Mouse (Mus musculus): ENCODE measurements around the gene Vmp1. TPM values are rescaled to one million over a fixed set of nuclear protein-coding genes. Genes with fewer than 3 reads are reported as not detected.
A peak's percentile ranks its signal among the peaks of the same experiment; 100 is the strongest.

Gene Vmp1
- polyA plus RNA-seq, 1 experiment = 1.3 TPM

DNA sequence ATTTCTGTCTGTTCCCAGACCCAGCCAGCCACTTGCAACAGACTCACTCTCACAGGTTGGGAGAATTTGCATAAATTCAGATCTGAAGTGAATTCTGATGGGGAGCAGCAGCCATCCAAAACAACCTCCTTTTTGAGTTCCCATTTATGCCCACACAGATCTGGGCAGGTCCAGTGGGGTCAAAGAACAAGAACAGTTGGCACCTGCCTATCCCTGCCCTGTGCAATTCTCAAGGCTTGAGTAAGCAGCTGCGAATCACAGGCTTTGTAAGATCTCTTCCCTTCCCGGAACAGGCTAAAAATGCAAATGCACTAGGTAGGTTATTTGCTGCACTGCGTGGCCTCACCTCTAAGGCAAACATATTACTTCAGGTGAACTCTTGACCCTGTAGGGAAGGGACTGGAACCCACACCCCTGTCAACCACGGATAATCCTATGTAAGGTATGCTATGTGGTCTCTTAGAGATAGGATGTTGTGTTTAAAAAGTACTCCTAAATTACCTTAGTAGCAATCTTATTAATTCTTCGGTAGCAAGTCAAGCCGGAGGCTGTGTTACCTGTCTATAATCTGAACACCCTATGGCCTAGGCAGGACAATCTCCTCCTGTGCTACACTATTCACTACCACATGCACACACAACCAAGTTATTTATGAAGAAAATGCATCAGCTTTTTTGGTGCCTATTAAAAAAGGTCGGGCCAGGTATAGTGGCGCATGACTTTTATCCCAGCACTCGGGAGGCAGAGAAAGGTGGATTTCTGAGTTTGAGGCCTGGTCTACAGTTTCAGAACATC lies 103.1 kb downstream of the Vmp1 start:
- Histone ChIP-seq H3K27me3 (ENCODE audit: control insufficient read depth) (no peaks in the 10 kb centered on the region), H3K4me3 (replicated peaks) (peak overlapping the region; percentile 63), H3K36me3 (ENCODE audit: control insufficient read depth) (peaks cover 44% of the 10 kb centered on the region), H3K9me3 (ENCODE audit: control insufficient read depth, low read length) (no peaks in the 10 kb centered on the region), H3K4me1 (ENCODE audit: control insufficient read depth) (peaks cover 63% of the 10 kb centered on the region)
- no peak for TF ChIP-seq TAL1 (IDR thresholded peaks at IDR 0.05; ENCODE audit: low read length)
- no peak for TF ChIP-seq GATA1 (IDR thresholded peaks at IDR 0.05; ENCODE audit: low read length)

DNA sequence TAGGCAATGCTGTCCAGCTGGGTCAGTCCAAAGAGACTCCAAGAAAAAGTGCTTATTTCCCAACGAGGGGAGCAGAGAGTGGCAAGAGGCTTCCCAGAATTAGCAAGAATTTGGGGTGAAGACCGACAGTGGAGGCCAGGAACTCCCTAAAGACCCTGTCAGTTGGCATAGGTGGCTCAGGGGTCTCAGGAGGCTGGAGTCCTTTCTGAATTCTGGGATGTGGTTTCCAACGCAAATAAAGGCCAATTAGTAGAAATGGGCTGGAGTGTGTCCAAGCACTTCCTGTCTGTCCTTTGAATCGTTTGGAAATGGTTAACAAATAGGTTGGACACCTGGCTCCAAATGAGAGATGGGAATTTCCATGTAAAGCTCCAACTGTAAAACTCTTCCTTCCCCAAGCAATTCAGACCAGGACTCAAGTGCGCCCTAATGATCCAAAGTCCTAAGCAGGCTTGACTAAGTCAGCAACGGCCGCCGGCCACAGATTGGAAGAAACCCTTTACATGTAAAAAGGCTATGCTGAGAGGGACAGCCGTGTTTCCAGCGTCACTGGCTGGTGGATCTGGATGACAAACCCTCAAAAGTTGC lies 103.8 kb downstream of the Vmp1 start:
- H3K9me3 ChIP-seq (ENCODE audit: control insufficient read depth, low read length) = no peaks in the 10 kb centered on the region
- TF ChIP-seq GATA1 (IDR thresholded peaks at IDR 0.05; ENCODE audit: low read length) (no peak), TAL1 (IDR thresholded peaks at IDR 0.05; ENCODE audit: low read length) (no peak)
- H3K36me3 ChIP-seq (ENCODE audit: control insufficient read depth) = peaks cover 37% of the 10 kb centered on the region
- H3K27me3 ChIP-seq (ENCODE audit: control insufficient read depth) = no peaks in the 10 kb centered on the region
- peaks cover 59% of the 10 kb centered on the region for H3K4me1 ChIP-seq (ENCODE audit: control insufficient read depth)
- no peak overlapping the region for H3K4me3 ChIP-seq (replicated peaks)

DNA sequence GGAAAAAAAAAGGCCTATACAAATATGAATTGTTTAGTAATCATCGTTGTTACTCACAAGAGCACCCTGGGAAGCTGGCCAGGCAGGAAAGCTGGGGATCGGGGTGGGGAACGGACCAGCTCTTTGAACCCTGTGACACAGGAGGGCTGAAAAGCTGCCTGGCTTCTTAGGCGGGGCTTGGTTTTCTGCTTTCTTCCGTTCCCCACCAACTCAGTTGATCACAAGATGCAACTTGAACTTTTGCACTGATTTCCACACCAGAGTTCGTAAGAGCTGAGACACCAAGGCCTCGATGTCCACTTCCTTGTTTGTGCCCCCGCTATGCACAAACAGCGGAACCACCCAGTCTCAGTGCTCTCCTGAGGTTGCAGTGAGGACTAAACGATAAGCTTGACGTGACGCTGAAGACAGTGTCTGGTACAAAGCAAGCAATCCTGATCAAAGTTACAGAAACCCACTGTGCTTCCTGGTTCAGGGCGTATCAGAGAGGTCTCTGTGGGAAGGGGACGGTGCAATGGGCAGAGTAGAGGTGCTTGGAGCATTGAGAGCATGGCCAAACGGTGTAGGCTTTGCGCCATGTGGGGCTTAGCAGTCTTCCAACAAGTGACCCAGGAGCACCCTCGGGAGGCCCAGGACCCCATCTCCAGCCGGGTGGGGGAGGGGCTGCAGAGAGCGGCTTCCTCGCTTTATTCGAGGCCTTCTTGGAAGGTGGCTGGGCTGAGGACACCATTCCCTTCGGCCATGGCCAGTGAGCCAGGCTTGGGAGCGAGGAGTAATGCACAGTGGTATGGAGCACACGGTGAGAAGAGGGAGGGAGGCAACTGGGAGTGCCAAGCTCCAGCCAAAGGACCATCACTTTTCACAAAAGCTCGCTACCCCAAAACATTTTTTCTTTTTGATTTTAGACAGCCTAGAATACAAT lies 104.6 kb downstream of the Vmp1 start:
- Histone ChIP-seq H3K9me3 (ENCODE audit: control insufficient read depth, low read length) (no peaks in the 10 kb centered on the region), H3K4me3 (replicated peaks) (no peak overlapping the region), H3K4me1 (ENCODE audit: control insufficient read depth) (peaks cover 55% of the 10 kb centered on the region), H3K27me3 (ENCODE audit: control insufficient read depth) (no peaks in the 10 kb centered on the region), H3K36me3 (ENCODE audit: control insufficient read depth) (peaks cover 30% of the 10 kb centered on the region)
- TF ChIP-seq TAL1 (IDR thresholded peaks at IDR 0.05; ENCODE audit: low read length) = no peak
- no peak for TF ChIP-seq GATA1 (IDR thresholded peaks at IDR 0.05; ENCODE audit: low read length)

DNA sequence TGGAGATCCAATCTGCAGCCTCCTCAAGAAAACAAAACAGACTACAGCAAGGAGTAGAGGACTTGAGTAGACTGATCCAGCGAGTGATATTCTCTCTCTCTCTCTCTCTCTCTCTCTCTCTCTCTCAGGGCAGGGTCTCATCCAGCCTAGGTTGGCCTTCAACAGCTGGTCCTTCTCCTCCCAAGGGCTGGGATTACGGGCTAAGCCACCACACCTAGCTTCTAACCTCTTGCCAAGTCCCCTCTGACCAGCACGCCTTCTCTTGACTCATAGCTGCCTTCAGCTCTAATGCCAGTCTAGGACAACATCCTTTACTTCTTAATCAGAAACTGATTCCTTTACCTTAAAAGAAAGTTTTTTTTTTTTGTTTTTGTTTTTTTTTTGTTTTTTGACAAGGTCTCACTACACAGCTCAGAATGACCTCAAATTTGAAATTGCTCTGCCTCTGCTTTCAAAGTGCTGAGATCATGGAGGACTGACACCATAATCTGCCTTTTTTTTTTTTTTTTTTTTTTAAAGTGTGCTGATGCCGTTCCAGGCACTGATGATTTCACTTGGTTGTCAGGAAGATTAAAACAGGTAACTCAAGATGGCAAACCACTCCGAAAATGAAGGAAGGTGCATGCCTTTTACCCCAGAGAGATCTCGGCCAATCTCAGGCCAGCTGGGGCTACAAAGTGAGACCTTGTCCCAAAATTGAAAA lies 105.4 kb downstream of the Vmp1 start:
- Histone ChIP-seq H3K27me3 (ENCODE audit: control insufficient read depth) (no peaks in the 10 kb centered on the region), H3K36me3 (ENCODE audit: control insufficient read depth) (peaks cover 23% of the 10 kb centered on the region), H3K4me3 (replicated peaks) (no peak overlapping the region), H3K9me3 (ENCODE audit: control insufficient read depth, low read length) (no peaks in the 10 kb centered on the region), H3K4me1 (ENCODE audit: control insufficient read depth) (peaks cover 51% of the 10 kb centered on the region)
- TF ChIP-seq GATA1 (IDR thresholded peaks at IDR 0.05; ENCODE audit: low read length) = no peak
- no peak for TF ChIP-seq TAL1 (IDR thresholded peaks at IDR 0.05; ENCODE audit: low read length)

DNA sequence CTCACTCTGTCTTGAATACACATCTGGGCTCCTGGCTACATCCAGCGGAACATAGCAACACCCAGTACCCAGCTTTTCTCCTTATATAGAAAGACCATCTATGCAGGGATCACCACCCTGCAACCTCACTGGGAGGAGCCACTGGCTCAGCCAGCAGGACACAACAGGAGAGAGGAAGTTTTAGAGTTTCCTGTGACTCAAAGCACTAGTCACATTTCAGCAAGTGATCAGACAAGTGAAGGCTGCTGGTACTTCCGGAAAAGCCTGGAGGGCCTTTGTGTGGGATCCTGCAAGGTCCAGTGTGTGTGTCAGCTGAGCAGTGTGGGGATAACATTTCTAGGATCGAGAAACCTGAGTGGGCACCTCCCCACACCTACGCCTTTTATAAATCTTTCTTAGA lies 106.4 kb downstream of the Vmp1 start:
- H3K4me1 ChIP-seq (ENCODE audit: control insufficient read depth) = peaks cover 43% of the 10 kb centered on the region
- no peak overlapping the region for H3K4me3 ChIP-seq (replicated peaks)
- no peaks in the 10 kb centered on the region for H3K9me3 ChIP-seq (ENCODE audit: control insufficient read depth, low read length)
- no peak for TF ChIP-seq TAL1 (IDR thresholded peaks at IDR 0.05; ENCODE audit: low read length)
- no peak for TF ChIP-seq GATA1 (IDR thresholded peaks at IDR 0.05; ENCODE audit: low read length)
- H3K36me3 ChIP-seq (ENCODE audit: control insufficient read depth) = peaks cover 14% of the 10 kb centered on the region
- H3K27me3 ChIP-seq (ENCODE audit: control insufficient read depth) = no peaks in the 10 kb centered on the region

DNA sequence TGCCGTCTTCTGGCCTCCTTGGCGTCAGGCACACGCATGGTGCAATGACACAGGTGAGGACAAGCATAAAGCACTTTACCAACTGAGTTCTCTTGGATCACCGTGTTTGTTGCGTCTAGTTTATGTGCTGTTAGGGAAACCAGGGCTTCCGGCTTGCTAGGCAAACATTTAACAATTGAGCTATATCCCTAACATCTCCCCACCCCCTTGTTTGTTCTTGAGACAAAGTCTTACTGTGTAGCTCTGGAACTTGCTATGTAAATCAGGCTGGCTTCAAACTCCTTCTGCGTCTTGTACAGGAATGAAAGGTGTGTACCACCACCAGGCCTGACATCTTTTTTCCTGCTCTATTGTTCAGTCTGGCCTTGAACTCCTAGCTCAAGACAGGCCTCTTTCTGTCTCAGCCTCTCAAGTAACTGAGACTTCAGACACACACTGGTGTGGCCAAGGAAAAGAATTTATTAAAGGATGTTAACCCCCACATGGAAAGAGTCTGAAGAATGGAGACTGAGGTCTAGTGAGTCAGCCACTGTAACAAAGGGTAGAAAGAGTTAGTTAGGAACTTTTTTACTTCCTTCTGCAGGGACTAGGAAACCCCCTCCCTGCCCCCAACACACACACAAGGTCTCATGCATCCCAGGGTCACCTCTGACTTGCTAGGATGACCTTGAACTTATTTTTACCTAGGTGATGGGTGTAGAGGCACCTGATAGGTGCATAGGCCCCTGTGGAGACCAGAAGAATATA lies 107.8 kb downstream of the Vmp1 start:
- H3K4me1 ChIP-seq (ENCODE audit: control insufficient read depth) = peaks cover 32% of the 10 kb centered on the region

DNA sequence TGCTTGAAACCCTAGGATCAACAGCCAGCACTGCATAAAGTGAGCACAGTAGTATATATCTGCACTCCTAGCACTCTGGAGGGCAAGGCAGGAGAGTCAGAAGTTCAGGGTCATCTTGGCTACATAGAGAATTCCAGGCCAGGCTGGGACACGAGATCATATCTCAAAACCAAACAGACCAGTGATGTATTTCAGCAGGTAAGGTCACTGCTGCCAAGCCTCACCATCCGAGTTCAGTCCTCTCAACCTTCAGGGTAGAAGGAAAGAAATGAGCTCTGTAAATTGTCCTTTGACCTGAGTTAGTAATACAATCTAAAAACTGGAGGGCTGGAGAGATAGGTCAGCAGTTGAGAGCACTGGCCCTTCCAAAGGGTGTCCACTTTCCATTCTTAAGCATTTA lies 109.2 kb downstream of the Vmp1 start:
- H3K27me3 ChIP-seq (ENCODE audit: control insufficient read depth) = no peaks in the 10 kb centered on the region
- no peak overlapping the region for H3K4me3 ChIP-seq (replicated peaks)

More for the DNA sequence above, 107.8 kb downstream of the Vmp1 start:
- TF ChIP-seq GATA1 (IDR thresholded peaks at IDR 0.05; ENCODE audit: low read length) (no peak), TAL1 (IDR thresholded peaks at IDR 0.05; ENCODE audit: low read length) (no peak)
- Histone ChIP-seq H3K9me3 (ENCODE audit: control insufficient read depth, low read length) (no peaks in the 10 kb centered on the region), H3K27me3 (ENCODE audit: control insufficient read depth) (no peaks in the 10 kb centered on the region), H3K36me3 (ENCODE audit: control insufficient read depth) (peaks cover 6% of the 10 kb centered on the region), H3K4me3 (replicated peaks) (no peak overlapping the region)

DNA sequence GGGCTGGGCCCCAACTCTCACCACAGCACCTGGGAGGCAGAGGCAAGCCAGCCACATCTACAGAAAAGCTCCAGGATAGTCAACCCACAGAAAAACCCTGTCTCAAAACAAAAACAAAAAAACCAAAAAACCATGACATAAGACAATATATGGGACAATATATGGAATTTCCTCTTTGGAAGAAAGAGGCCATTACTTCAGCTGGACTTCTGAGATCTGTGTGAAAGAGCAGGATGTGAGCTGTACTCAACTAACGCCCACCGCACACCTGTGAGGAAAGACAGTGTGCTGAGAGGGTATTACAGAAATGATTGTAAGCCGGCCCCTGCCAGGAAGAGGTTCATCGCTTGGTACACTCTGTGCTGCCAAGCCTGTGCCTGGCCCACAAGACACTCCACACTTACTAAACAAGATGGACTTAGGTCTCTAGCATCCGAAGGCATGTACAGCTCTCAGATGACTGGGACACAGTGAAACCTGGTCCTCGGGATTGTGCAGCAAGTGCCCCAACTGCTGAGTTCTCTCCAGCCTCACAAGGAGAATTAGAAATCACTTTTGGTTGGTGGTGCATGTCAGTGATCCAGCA lies 109.9 kb downstream of the Vmp1 start:
- peaks cover 5% of the 10 kb centered on the region for H3K36me3 ChIP-seq (ENCODE audit: control insufficient read depth)
- H3K4me3 ChIP-seq (replicated peaks) = no peak overlapping the region
- peaks cover 12% of the 10 kb centered on the region for H3K4me1 ChIP-seq (ENCODE audit: control insufficient read depth)
- no peaks in the 10 kb centered on the region for H3K9me3 ChIP-seq (ENCODE audit: control insufficient read depth, low read length)
- TF ChIP-seq GATA1 (IDR thresholded peaks at IDR 0.05; ENCODE audit: low read length) (no peak), TAL1 (IDR thresholded peaks at IDR 0.05; ENCODE audit: low read length) (no peak)
- no peaks in the 10 kb centered on the region for H3K27me3 ChIP-seq (ENCODE audit: control insufficient read depth)

More for the DNA sequence above, 109.2 kb downstream of the Vmp1 start:
- no peak for TF ChIP-seq TAL1 (IDR thresholded peaks at IDR 0.05; ENCODE audit: low read length)
- no peak for TF ChIP-seq GATA1 (IDR thresholded peaks at IDR 0.05; ENCODE audit: low read length)
- Histone ChIP-seq H3K36me3 (ENCODE audit: control insufficient read depth) (peaks cover 2% of the 10 kb centered on the region), H3K9me3 (ENCODE audit: control insufficient read depth, low read length) (no peaks in the 10 kb centered on the region), H3K4me1 (ENCODE audit: control insufficient read depth) (peaks cover 18% of the 10 kb centered on the region)

Measured in erythroblast, embryonic 14.5 days (primary cell).